Mouse (Mus musculus) bone marrow macrophage, adult 2 months (primary cell): ENCODE data around the gene Klf9. TPM values are rescaled to one million over a fixed set of nuclear protein-coding genes. Genes with fewer than 3 reads are reported as not detected.

Experiments
- H3K27ac ChIP-seq: 2 replicates; pipeline ENCODE4 v1.5.1; 2012; ENCODE audit warnings: low read depth, low read length; ENCODE audit not compliant: insufficient read depth
- H3K4me1 ChIP-seq: 2 replicates; pipeline ENCODE4 v1.6.1; 2012; ENCODE audit warnings: low read length; ENCODE audit not compliant: control insufficient read depth, insufficient read depth
- H3K4me3 ChIP-seq: 2 replicates; pipeline ENCODE4 v1.5.1; 2012; ENCODE audit warnings: mild to moderate bottlenecking, low read length, moderate library complexity; ENCODE audit not compliant: insufficient read depth
- CTCF ChIP-seq: IDR thresholded peaks from 2 replicates; pipeline ENCODE4 v1.5.1; 2012; ENCODE audit warnings: low read depth, mild to moderate bottlenecking, low read length, moderate library complexity
- POLR2A ChIP-seq: IDR thresholded peaks from 2 replicates; pipeline ENCODE4 v1.6.1; 2012; ENCODE audit warnings: mild to moderate bottlenecking, low read depth, low read length, borderline replicate concordance
- polyA plus RNA-seq: library from polyadenylated mRNA; stranded (reverse); fragments of >200 nt; gene quantifications from 2 replicates; pipeline ENCODE4 v1.2.4, GENCODE M21; 2012; ENCODE audit not compliant: missing spikeins, insufficient read depth, insufficient read length

Klf9 gene
- 6.8 and 8.0 TPM in 2 replicates for polyA plus RNA-seq

- peaks cover 38% of the 10 kb centered on the region for H3K4me1 ChIP-seq
Observed at GRCm38 (mm10) chr19:23140689-23141317, at the start of gene Klf9. TSS of gene Klf9 (plus strand) at chr19:23141226.

GRCm38 (mm10) chr19:23091586-23091985 is 49.4 kb upstream of the Klf9 start:
- Histone ChIP-seq H3K4me3 (no peak overlapping the region), H3K27ac (no peak overlapping the region), H3K4me1 (no peaks in the 10 kb centered on the region)
- TF ChIP-seq CTCF: no peak
- no peak for TF ChIP-seq POLR2A

More at GRCm38 (mm10) chr19:23140689-23141317, at the start of gene Klf9:
- peak within 1 kb of the TSS; percentile 81 for H3K27ac ChIP-seq
- peak within 1 kb of the TSS; percentile 85 for H3K4me3 ChIP-seq
- TF ChIP-seq POLR2A (no peak), CTCF (no peak)

GRCm38 (mm10) chr19:23093548-23093947 is 47.5 kb upstream of the Klf9 start:
- H3K4me3 ChIP-seq: no peak overlapping the region
- H3K4me1 ChIP-seq: no peaks in the 10 kb centered on the region
- TF ChIP-seq POLR2A: no peak
- no peak for TF ChIP-seq CTCF
- no peak overlapping the region for H3K27ac ChIP-seq

- Histone ChIP-seq H3K27ac (no peak overlapping the region), H3K4me1 (no peaks in the 10 kb centered on the region), H3K4me3 (no peak overlapping the region)
- TF ChIP-seq CTCF (no peak), POLR2A (no peak)
Observed at GRCm38 (mm10) chr19:23094906-23095305, 46.1 kb upstream of the Klf9 start.

- H3K4me3 ChIP-seq: no peak overlapping the region
- no peaks in the 10 kb centered on the region for H3K4me1 ChIP-seq
- no peak for TF ChIP-seq POLR2A
- no peak for TF ChIP-seq CTCF
- H3K27ac ChIP-seq: no peak overlapping the region
Observed at GRCm38 (mm10) chr19:23106859-23107258, 34.2 kb upstream of the Klf9 start.

- H3K4me1 ChIP-seq: no peaks in the 10 kb centered on the region
- H3K27ac ChIP-seq: no peak overlapping the region
- H3K4me3 ChIP-seq: no peak overlapping the region
- TF ChIP-seq POLR2A (no peak), CTCF (no peak)
Observed at GRCm38 (mm10) chr19:23107335-23107734, 33.7 kb upstream of the Klf9 start.

- peaks cover 16% of the 10 kb centered on the region for H3K4me1 ChIP-seq
- H3K27ac ChIP-seq: no peak overlapping the region
- no peak overlapping the region for H3K4me3 ChIP-seq
- TF ChIP-seq POLR2A: no peak
- no peak for TF ChIP-seq CTCF
Observed at GRCm38 (mm10) chr19:23121875-23122274, 19.2 kb upstream of the Klf9 start.

GRCm38 (mm10) chr19:23124023-23124550 is 16.9 kb upstream of the Klf9 start:
- H3K4me1 ChIP-seq: peaks cover 16% of the 10 kb centered on the region
- H3K4me3 ChIP-seq: no peak overlapping the region
- TF ChIP-seq POLR2A (no peak), CTCF (no peak)
- H3K27ac ChIP-seq: no peak overlapping the region

- H3K4me3 ChIP-seq: no peak overlapping the region
- H3K4me1 ChIP-seq: peaks cover 15% of the 10 kb centered on the region
- no peak for TF ChIP-seq POLR2A
- no peak for TF ChIP-seq CTCF
- no peak overlapping the region for H3K27ac ChIP-seq
Observed at GRCm38 (mm10) chr19:23125227-23126150, 15.5 kb upstream of the Klf9 start.
